In genomic region chr3:153045328-153045727, GRCm38 (mm10) we compare ENCODE assay signal across 14 mouse cellular contexts.
"Had no signal": no experiment of that assay in that cellular context is flagged by ENCODE, and none has a peak within 500 bp of the region (broad histone marks: within the 10 kb centered on the region; RNA-seq: fewer than 3 reads in every experiment).

No protein-coding gene starts in this region.

- DNase-seq: kidney, adult 9 months; kidney, postnatal 36 days; left cerebral cortex, postnatal 4 days; lung, adult 2 months; lung, postnatal 36 days; thymus, postnatal 4 days had no signal

- H3K27ac ChIP-seq: kidney, postnatal 0 days; limb, embryonic 13.5 days; midbrain, embryonic 15.5 days; neural tube, embryonic 12.5 days; stomach, postnatal 0 days had no signal

- H3K4me2 ChIP-seq: limb, embryonic 13.5 days; midbrain, embryonic 11.5 days; midbrain, embryonic 15.5 days; neural tube, embryonic 12.5 days had no signal

- H3K4me1 ChIP-seq: limb, embryonic 13.5 days; midbrain, embryonic 15.5 days; neural tube, embryonic 12.5 days had no signal

- H3K27me3 ChIP-seq: limb, embryonic 13.5 days; midbrain, embryonic 15.5 days; neural tube, embryonic 12.5 days had no signal

- H3K4me3 ChIP-seq: limb, embryonic 13.5 days; midbrain, embryonic 15.5 days; neural tube, embryonic 12.5 days had no signal

- H3K9ac ChIP-seq: limb, embryonic 13.5 days; midbrain, embryonic 15.5 days; neural tube, embryonic 12.5 days had no signal

- H3K36me3 ChIP-seq: limb, embryonic 13.5 days; midbrain, embryonic 15.5 days; neural tube, embryonic 12.5 days had no signal

- ATAC-seq: intestine, postnatal 0 days; lung, postnatal 0 days; midbrain, embryonic 15.5 days had no signal
